Mouse (Mus musculus) gastrocnemius, postnatal 4 days (tissue): ENCODE measurements around the gene Ly86. TPM values are rescaled to one million over a fixed set of nuclear protein-coding genes. Genes with fewer than 3 reads are reported as not detected.

Source experiments
- DNase-seq, 2 experiments: peaks; one replicate each; pipeline ENCODE4 v3.0.0; 2021 to 2022; ENCODE audit warnings: low spot score in 2 of 2, mixed read lengths in 2 of 2
- total RNA-seq, 2 experiments: library from RNA; stranded (reverse); gene quantifications; 2 replicates each; pipeline ENCODE4 v1.2.3; 2021

Ly86 gene
- total RNA-seq, 2 experiments from 2014 or later: 2.7 to 2.8 TPM

- no peak for DNase-seq
These were observed 4.0 kb downstream of the Ly86 start for GRCm38 (mm10) chr13:37349051-37349450.

- no peak for DNase-seq
These were observed 8.0 kb downstream of the Ly86 start for GRCm38 (mm10) chr13:37353016-37353415.

- DNase-seq: no peak
These were observed 8.9 kb downstream of the Ly86 start for GRCm38 (mm10) chr13:37353868-37354267.

GRCm38 (mm10) chr13:37354432-37354831 is 9.4 kb downstream of the Ly86 start:
- no peak for DNase-seq

GRCm38 (mm10) chr13:37355642-37356331 is 10.8 kb downstream of the Ly86 start:
- DNase-seq: no peak

- no peak for DNase-seq
These were observed 11.5 kb downstream of the Ly86 start for GRCm38 (mm10) chr13:37356549-37356948.

GRCm38 (mm10) chr13:37358112-37358511 is 13.1 kb downstream of the Ly86 start:
- no peak for DNase-seq

- no peak for DNase-seq
These were observed 16.2 kb downstream of the Ly86 start for GRCm38 (mm10) chr13:37361249-37361648.

GRCm38 (mm10) chr13:37364351-37364750 is 19.3 kb downstream of the Ly86 start:
- DNase-seq: no peak

GRCm38 (mm10) chr13:37376411-37376810 is 31.4 kb downstream of the Ly86 start:
- DNase-seq: peak in 1 of 2 experiments; percentile 31

- DNase-seq: peak in 1 of 2 experiments; percentile 28
These were observed 43.5 kb downstream of the Ly86 start for GRCm38 (mm10) chr13:37388222-37389202.

- DNase-seq: no peak
These were observed 44.3 kb downstream of the Ly86 start for GRCm38 (mm10) chr13:37389296-37389695.

GRCm38 (mm10) chr13:37398791-37399190 is 53.8 kb downstream of the Ly86 start:
- DNase-seq: no peak

GRCm38 (mm10) chr13:37399340-37399739 is 54.3 kb downstream of the Ly86 start:
- no peak for DNase-seq

GRCm38 (mm10) chr13:37402421-37402820 is 57.4 kb downstream of the Ly86 start:
- DNase-seq: no peak

- no peak for DNase-seq
These were observed 58.7 kb downstream of the Ly86 start for GRCm38 (mm10) chr13:37403708-37404107.

GRCm38 (mm10) chr13:37415696-37416095 is 70.7 kb downstream of the Ly86 start:
- no peak for DNase-seq

GRCm38 (mm10) chr13:37423416-37423815 is 78.4 kb downstream of the Ly86 start:
- no peak for DNase-seq

- DNase-seq: no peak
These were observed 79.9 kb downstream of the Ly86 start for GRCm38 (mm10) chr13:37424904-37425303.

GRCm38 (mm10) chr13:37425406-37425805 is 80.4 kb downstream of the Ly86 start:
- DNase-seq: no peak

- DNase-seq: no peak
These were observed 81.7 kb downstream of the Ly86 start for GRCm38 (mm10) chr13:37426578-37427336.
